Mouse (Mus musculus) hindbrain, postnatal 0 days (tissue): ENCODE measurements at regions not wholly inside any gene's neighbourhood (a gene's known extent, or its start where the extent isn't known, plus 50 kb on each side); places are given as distances from the start of the nearest gene placed in this dataset.
A peak's percentile ranks its signal among the peaks of the same experiment; 100 is the strongest.

Source experiments
- ATAC-seq: fragments of 200-750 bp; cut with Nextera tagmentation; 2 replicates; pipeline ENCODE4 v1.8.0; 2017; ENCODE audit warnings: mild to moderate bottlenecking, moderate TSS enrichment, moderate library complexity
- DNase-seq: peaks from one replicate; pipeline ENCODE4 v3.0.0-alpha.2; 2015; ENCODE audit warnings: low spot score
- H3K27ac ChIP-seq: fragments of 300-500 bp; sonication (generic); 2 replicates; pipeline ENCODE4 v1.5.1; 2014; ENCODE audit warnings: mild to moderate bottlenecking
- H3K27me3 ChIP-seq: fragments of 300-500 bp; sonication (generic); 2 replicates; pipeline ENCODE4 v1.6.1; 2014; ENCODE audit warnings: low read length, mixed read lengths; ENCODE audit not compliant: insufficient read depth
- H3K36me3 ChIP-seq: fragments of 300-500 bp; sonication (generic); 2 replicates; pipeline ENCODE4 v1.6.1; 2014; ENCODE audit warnings: low read length, mixed read lengths; ENCODE audit not compliant: insufficient read depth
- H3K4me1 ChIP-seq: fragments of 300-500 bp; sonication (generic); 2 replicates; pipeline ENCODE4 v1.6.1; 2014; ENCODE audit warnings: antibody characterized with exemption, low read length, mixed read lengths; ENCODE audit not compliant: insufficient read depth
- H3K4me2 ChIP-seq: fragments of 300-500 bp; sonication (generic); 2 replicates; pipeline ENCODE4 v1.6.1; 2014; ENCODE audit warnings: low read depth, mild to moderate bottlenecking, low read length, moderate library complexity, mixed read lengths
- H3K4me3 ChIP-seq: fragments of 300-500 bp; sonication (generic); 2 replicates; pipeline ENCODE4 v1.5.1; 2014; ENCODE audit warnings: low read length
- H3K9ac ChIP-seq: fragments of 300-500 bp; sonication (generic); replicated peaks from 2 replicates; pipeline ENCODE4 v1.6.1; 2014; ENCODE audit warnings: mild to moderate bottlenecking, low read length, moderate library complexity, mixed read lengths
- H3K9me3 ChIP-seq: fragments of 300-500 bp; sonication (generic); 2 replicates; pipeline ENCODE4 v1.6.1; 2016; ENCODE audit warnings: low read length, mixed read lengths
- CTCF ChIP-seq: IDR thresholded peaks from 2 replicates; pipeline ENCODE4 v1.5.1; 2016; ENCODE audit warnings: antibody characterized with exemption, control low read depth, low read depth
- WGBS: fragments of 180-500 bp; shearing (Covaris S2); extraction: QIAGEN DNeasy Blood & Tissue Kit; methylation state at CpG from one replicate; pipeline ENCODE4 v1.1.7; 2014; 5-methylcytosine and 5-hydroxymethylcytosine counted together

GRCm38 (mm10) chr1:64242401-64242800 is 120.3 kb upstream of the Klf7 start:
- H3K9ac ChIP-seq = no peak overlapping the region
- H3K27me3 ChIP-seq = no peaks in the 10 kb centered on the region
- TF ChIP-seq CTCF = no peak
- no peak overlapping the region for H3K4me3 ChIP-seq
- ATAC-seq = no peak
- no peaks in the 10 kb centered on the region for H3K4me1 ChIP-seq
- no peak overlapping the region for H3K4me2 ChIP-seq
- WGBS = 44% methylated on average over 2 of the region's 2 CpGs
- H3K27ac ChIP-seq = no peak overlapping the region
- H3K9me3 ChIP-seq = 0 out of 2 replicates have a peak, but pooled peaks cover 4% of the 10 kb centered on the region
- DNase-seq = no peak
- no peaks in the 10 kb centered on the region for H3K36me3 ChIP-seq

DNA sequence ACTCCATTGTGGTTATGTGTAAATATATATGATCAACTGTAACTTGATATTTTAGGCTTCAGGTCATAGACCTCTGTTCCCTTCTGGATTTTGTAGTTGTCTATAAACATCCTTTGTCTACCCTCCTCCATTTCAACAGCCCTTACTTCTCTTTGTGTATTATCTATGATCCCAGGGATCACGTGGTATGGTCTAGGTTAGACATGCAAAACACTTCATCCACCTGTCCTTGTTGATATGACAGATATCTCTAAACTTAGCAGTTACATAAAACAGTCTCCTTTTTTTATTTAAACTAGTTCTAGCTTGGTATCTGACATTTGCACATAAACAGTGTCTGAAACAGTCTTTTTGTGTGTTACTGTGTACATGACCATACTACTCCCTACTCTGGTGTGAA is 107.6 kb upstream of the Klf7 start:
- 86% methylated on average over 1 of the region's 1 CpGs for WGBS
- ATAC-seq = no peak
- Histone ChIP-seq H3K4me3 (no peak overlapping the region), H3K9me3 (no peaks in the 10 kb centered on the region), H3K4me1 (peaks cover 15% of the 10 kb centered on the region), H3K36me3 (no peaks in the 10 kb centered on the region), H3K4me2 (no peak overlapping the region), H3K27ac (no peak overlapping the region), H3K27me3 (no peaks in the 10 kb centered on the region), H3K9ac (no peak overlapping the region)
- TF ChIP-seq CTCF = no peak
- DNase-seq = no peak

DNA sequence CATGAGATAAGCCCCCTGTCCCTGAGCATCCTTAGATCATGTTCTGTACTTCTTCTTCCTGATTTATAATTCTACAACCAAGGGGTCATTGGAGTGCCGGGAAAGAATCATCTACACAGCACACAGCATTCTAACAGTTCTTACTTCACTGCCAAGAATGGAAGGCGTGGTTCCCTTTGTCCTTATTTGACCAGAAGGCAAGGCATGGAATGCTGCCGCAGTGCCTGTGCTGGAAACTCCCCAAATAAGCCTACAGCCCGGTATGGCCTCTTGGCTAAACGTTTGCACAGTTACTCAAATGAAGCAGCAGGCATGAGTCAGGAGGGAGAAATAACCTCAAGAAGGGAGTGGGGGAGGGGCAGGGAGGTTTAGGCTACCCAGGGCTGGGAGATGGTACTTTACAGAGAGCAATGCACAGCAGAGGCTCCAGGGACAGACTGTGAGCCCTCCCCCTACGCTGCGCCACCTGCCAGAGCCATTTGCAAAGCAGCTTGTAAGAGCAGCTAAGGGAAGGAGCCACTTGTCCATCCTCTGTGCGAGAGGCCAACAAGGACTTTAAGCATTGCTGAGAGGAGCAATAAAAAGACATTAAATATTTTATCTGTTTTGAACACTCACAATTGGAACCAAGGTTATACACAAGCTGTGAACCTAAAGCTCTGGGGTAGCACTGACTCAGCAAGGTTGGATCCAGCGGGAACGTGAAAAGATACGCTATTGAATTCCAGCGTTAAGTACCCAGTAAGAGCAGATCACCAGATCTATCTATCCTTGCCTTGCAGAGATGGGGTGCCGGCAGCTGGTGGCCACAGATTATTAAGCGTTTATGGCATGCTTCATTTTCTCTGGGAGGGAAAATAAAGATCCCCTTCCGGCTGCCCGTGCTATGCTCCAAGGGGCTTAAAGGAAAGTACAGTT is 104.2 kb upstream of the Klf7 start:
- Histone ChIP-seq H3K4me1 (peaks cover 32% of the 10 kb centered on the region), H3K9me3 (no peaks in the 10 kb centered on the region), H3K27ac (peak overlapping the region; percentile 55; the same call in 1 of the 2 replicates), H3K4me2 (peak overlapping the region; percentile 11; the same call in 1 of the 2 replicates), H3K9ac (no peak overlapping the region), H3K4me3 (no peak overlapping the region), H3K27me3 (no peaks in the 10 kb centered on the region), H3K36me3 (no peaks in the 10 kb centered on the region)
- 17% methylated on average over 16 of the region's 16 CpGs for WGBS
- peak; percentile 77 for ATAC-seq
- peak; percentile 76 for DNase-seq
- no peak for TF ChIP-seq CTCF

GRCm38 (mm10) chr1:64223779-64224687 is 102.0 kb upstream of the Klf7 start:
- DNase-seq (peak; percentile 83), ATAC-seq (peak; percentile 59)
- H3K27ac ChIP-seq = peak overlapping the region; percentile 69
- TF ChIP-seq CTCF = no peak
- WGBS = 34% methylated on average over 19 of the region's 19 CpGs
- no peaks in the 10 kb centered on the region for H3K9me3 ChIP-seq
- no peak overlapping the region; the same call in 1 of the 2 replicates for H3K9ac ChIP-seq
- H3K4me3 ChIP-seq = no peak overlapping the region
- H3K27me3 ChIP-seq = no peaks in the 10 kb centered on the region
- peaks cover 38% of the 10 kb centered on the region for H3K4me1 ChIP-seq
- peak overlapping the region; percentile 36; the same call in 1 of the 2 replicates for H3K4me2 ChIP-seq
- no peaks in the 10 kb centered on the region for H3K36me3 ChIP-seq

GRCm38 (mm10) chr1:64222475-64222874 is 100.4 kb upstream of the Klf7 start:
- Histone ChIP-seq H3K4me1 (peaks cover 38% of the 10 kb centered on the region), H3K27me3 (no peaks in the 10 kb centered on the region), H3K36me3 (no peaks in the 10 kb centered on the region), H3K4me2 (no peak overlapping the region), H3K9me3 (no peaks in the 10 kb centered on the region), H3K4me3 (no peak overlapping the region), H3K9ac (no peak overlapping the region), H3K27ac (no peak overlapping the region)
- no peak for ATAC-seq
- no peak for DNase-seq
- WGBS = 66% methylated on average over 2 of the region's 2 CpGs
- TF ChIP-seq CTCF = no peak

DNA sequence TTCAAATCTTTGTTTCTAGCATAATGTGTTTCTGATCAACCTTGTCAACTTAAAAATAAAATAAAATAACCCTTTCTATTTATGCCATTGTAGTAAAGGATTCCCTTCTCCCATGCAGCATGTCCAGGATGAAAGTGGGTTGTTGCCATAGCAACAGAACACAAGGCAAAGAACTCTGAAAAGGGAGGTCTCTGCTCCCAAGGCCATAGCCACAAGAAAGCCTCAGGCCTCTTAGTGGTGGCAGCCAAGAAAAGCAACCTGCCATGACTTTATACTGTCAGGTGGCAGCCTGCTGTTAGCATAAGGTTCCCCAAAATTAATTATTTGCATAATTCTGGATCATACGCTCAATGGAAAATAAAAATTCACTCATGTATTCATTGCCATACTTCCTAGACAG is 98.4 kb upstream of the Klf7 start:
- Histone ChIP-seq H3K36me3 (no peaks in the 10 kb centered on the region), H3K4me2 (no peak overlapping the region), H3K27me3 (no peaks in the 10 kb centered on the region), H3K4me3 (no peak overlapping the region), H3K9me3 (no peaks in the 10 kb centered on the region), H3K4me1 (peaks cover 26% of the 10 kb centered on the region), H3K27ac (peak overlapping the region; percentile 33; the same call in 1 of the 2 replicates), H3K9ac (no peak overlapping the region)
- WGBS = 44% methylated on average over 1 of the region's 1 CpGs
- TF ChIP-seq CTCF = peak; percentile 25; the same call in 1 of the 2 replicates
- peak; percentile 82 for DNase-seq
- ATAC-seq = peak; percentile 77
